Mouse (Mus musculus) central nervous system, embryonic 11.5 days (tissue): ENCODE measurements around the gene Zfp317. TPM values are rescaled to one million over a fixed set of nuclear protein-coding genes. Genes with fewer than 3 reads are reported as not detected.

Experiments
- polyA plus RNA-seq: library from polyadenylated mRNA; depleted of rRNA; stranded (reverse); fragments of >200 nt; gene quantifications from 2 replicates; pipeline ENCODE4 v1.2.3, GENCODE M21; 2012; rRNA removed

Zfp317 gene
- 29.1 and 32.6 TPM in 2 replicates for polyA plus RNA-seq

DNA sequence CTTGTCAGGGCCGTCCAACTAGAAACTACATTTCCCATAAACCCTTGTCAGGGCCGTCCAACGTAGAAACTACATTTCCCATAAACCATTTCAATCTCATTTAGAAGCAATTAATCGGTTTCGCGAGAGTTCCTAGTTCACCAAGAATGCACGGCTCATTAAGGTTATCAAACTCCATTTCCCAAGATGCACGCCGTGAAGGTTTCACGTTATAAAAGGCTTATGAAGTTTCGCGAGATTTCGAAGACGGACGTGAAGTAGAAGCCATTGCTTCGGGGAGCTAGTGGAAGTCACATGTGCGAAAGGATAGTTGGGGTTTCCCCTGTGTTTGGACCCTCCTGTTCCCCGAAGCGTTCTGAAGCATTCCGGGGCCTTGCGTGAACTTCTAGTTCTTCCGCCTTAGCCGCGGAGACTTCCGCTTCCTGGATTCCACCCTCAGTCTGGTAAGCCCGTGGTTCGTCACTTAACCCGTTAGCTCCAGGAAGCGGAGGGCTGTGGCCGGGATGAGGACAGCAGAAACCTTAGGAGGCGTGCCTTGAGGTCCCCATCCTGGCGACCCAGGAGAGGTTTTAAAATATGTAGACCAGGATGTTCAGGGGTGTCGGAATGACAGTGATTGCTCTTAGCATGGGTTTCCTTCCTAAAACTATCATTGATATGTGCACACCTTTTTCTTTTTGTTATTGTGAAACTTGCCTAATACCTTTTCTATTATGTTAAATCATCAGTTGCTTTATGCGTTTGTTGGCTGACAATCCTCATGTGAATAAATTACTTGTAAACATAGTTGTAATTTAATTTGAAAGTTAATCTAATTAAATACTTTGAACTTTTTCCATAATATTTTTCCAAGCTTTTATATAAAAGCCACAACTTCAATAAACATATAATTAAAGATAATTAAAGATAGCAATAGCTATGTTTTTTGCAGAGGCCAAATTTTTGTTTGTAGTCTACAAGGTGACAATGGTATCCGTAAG is at the start of gene Zfp317:
Gene Zfp317 (plus strand): TSS at position 260 of the 980 bp plus-strand sequence.

DNA sequence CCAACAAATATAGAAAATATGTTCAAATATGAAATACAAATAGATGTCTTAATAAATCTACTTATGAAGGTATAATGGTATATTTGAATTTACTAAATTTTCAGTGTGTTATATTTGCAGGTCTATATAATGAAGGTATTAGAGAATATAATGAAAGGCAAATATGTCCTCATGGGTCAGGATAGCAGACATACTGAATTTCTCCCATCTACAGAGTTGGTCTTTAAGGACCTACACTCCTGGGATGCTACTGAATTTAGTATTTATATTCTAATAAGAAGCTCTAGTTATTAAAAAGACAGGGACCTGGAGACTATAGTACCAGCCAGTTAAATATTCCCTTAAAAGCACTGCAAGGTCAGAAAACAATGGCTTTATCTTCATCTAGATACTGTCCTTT is 39.6 kb upstream of the Zfp317 start, which contains the start of gene Olfr855:
Gene Olfr855 (plus strand): TSS at position 301 of the 400 bp plus-strand sequence.

Other genes starting within 250 kb of the Zfp317 start
- not detected in 2 replicates for gene Olfr847, start 243.4 kb upstream of the Zfp317 start, polyA plus RNA-seq
- not detected in 2 replicates for gene Olfr849, start 181.8 kb upstream of the Zfp317 start, polyA plus RNA-seq
- not detected in 2 replicates for gene Olfr850, start 143.9 kb upstream of the Zfp317 start, polyA plus RNA-seq
- not detected in 2 replicates for gene Olfr851, start 128.8 kb upstream of the Zfp317 start, polyA plus RNA-seq
- not detected in 2 replicates for gene Olfr853, start 81.0 kb upstream of the Zfp317 start, polyA plus RNA-seq
- gene Olfr854, start 54.7 kb upstream of the Zfp317 start, polyA plus RNA-seq: not detected in 2 replicates
- gene Olfr855, start 39.5 kb upstream of the Zfp317 start, polyA plus RNA-seq: not detected in 2 replicates
- gene Olfr857, start 87.3 kb downstream of the Zfp317 start, polyA plus RNA-seq: 0.06 TPM in 1 of 2 replicates, not detected in the other
- not detected in 2 replicates for gene Olfr58, start 158.2 kb downstream of the Zfp317 start, polyA plus RNA-seq
- gene Olfr859, start 182.8 kb downstream of the Zfp317 start, polyA plus RNA-seq: not detected in 2 replicates
- not detected in 2 replicates for gene Olfr860, start 227.6 kb downstream of the Zfp317 start, polyA plus RNA-seq